Mouse (Mus musculus) kidney, embryonic 15.5 days (tissue): ENCODE measurements around the gene Arxes2. TPM values are rescaled to one million over a fixed set of nuclear protein-coding genes. Genes with fewer than 3 reads are reported as not detected.

Source experiments
- polyA plus RNA-seq: library from polyadenylated mRNA; unstranded; fragments of >200 nt; fragmentation: Nextera tagmentation; extraction: Ambion mirVana; gene quantifications from 2 replicates; pipeline ENCODE4 v1.2.1, GENCODE M21; 2015

Gene Arxes2
- polyA plus RNA-seq, 1 experiment from 2014 or later = 82.6 TPM

Other genes with a start within 250 kb of the Arxes2 start
- gene Bhlhb9, start 196.2 kb upstream of the Arxes2 start, polyA plus RNA-seq = 54.4 and 56.9 TPM in 2 replicates
- 24.9 and 27.6 TPM in 2 replicates for gene Gprasp2, start 154.8 kb upstream of the Arxes2 start, polyA plus RNA-seq
- gene Arxes1, start 39.5 kb downstream of the Arxes2 start, polyA plus RNA-seq = 35.3 and 37.4 TPM in 2 replicates
- gene Bex2, start 74.4 kb downstream of the Arxes2 start, polyA plus RNA-seq = 83.0 and 87.4 TPM in 2 replicates
- gene Nxf3, start 91.4 kb downstream of the Arxes2 start, polyA plus RNA-seq = not detected in 2 replicates
- gene Bex4, start 145.2 kb downstream of the Arxes2 start, polyA plus RNA-seq = 62.7 and 66.2 TPM in 2 replicates
- 172 and 177 TPM in 2 replicates for gene Tceal8, start 178.5 kb downstream of the Arxes2 start, polyA plus RNA-seq
- gene Tceal5, start 210.1 kb downstream of the Arxes2 start, polyA plus RNA-seq = 3.4 and 3.7 TPM in 2 replicates
- gene Tceal7, start 221.0 kb downstream of the Arxes2 start, polyA plus RNA-seq = 10.7 and 23.2 TPM in 2 replicates
- gene Bex1, start 221.7 kb downstream of the Arxes2 start, polyA plus RNA-seq = 75.9 and 81.6 TPM in 2 replicates